Mouse (Mus musculus): Measurements from ENCODE around the gene Fgfr2. TPM values are rescaled to one million over a fixed set of nuclear protein-coding genes. Genes with fewer than 3 reads are reported as not detected.

Fgfr2 gene
- polyA plus RNA-seq, 1 experiment from 2014 or later = 34.1 TPM

DNA sequence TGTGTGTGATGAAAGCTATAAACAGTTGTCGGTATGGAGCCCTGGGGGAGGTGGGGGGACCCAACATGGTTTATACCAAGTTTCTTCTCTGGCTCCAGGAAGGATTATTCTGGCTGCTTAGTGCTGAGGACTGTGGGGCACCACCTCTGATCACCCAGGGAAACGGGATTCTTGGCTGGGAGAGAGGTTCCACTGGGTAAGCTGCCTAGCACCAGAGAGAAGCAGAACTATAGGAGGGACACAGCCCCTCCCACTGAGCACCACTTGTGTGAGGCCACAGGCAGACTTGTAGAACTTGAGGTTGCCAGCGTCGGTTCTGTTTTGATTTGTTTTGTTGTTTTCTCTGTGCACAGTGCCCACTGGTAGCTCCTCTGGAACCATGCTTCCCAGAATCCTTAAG is 269.2 kb downstream of the Fgfr2 start:
- ATAC-seq (ENCODE audit: insufficient number of reproducible peaks, low FRiP score) = no peak

DNA sequence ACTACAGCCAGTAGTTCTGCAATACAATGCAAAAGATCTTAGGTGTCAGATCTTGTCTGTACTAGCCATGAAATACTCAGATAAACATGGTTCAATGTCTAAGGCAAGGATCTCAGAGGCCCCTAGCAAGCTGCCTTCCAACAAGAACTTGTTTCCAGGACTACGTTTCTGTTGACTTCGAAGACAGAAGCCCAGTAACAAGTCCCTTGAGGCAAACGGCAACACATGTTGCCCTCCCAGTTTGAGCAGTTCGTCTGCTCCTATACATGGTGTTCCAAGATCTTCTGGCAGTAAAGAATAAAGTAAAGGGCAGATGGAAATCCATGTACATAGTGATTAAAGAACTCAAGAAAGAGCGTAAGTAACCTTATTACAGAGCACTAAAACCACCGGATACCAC is 269.8 kb downstream of the Fgfr2 start:
- Histone ChIP-seq H3K27ac (ENCODE audit: poor library complexity, severe bottlenecking) (no peak overlapping the region), H3K4me3 (no peak overlapping the region), H3K9me3 (replicated peaks) (no peaks in the 10 kb centered on the region), H3K27me3 (replicated peaks) (no peaks in the 10 kb centered on the region), H3K4me1 (replicated peaks) (peaks cover 5% of the 10 kb centered on the region; the same call in 1 of the 2 replicates), H3K36me3 (peaks cover 19% of the 10 kb centered on the region), H3K9ac (no peak overlapping the region), H3K4me2 (no peak overlapping the region)
- no peak for ATAC-seq (ENCODE audit: insufficient number of reproducible peaks, low FRiP score)
- WGBS = 87% methylated on average over 6 of the region's 6 CpGs

More for the DNA sequence above, 269.2 kb downstream of the Fgfr2 start:
- H3K9me3 ChIP-seq (replicated peaks) = no peaks in the 10 kb centered on the region
- no peak overlapping the region for H3K27ac ChIP-seq (ENCODE audit: poor library complexity, severe bottlenecking)
- no peak overlapping the region for H3K9ac ChIP-seq
- peaks cover 14% of the 10 kb centered on the region for H3K36me3 ChIP-seq
- no peak overlapping the region for H3K4me2 ChIP-seq
- 72% methylated on average over 4 of the region's 4 CpGs for WGBS
- no peaks in the 10 kb centered on the region for H3K27me3 ChIP-seq (replicated peaks)
- H3K4me3 ChIP-seq = no peak overlapping the region
- H3K4me1 ChIP-seq (replicated peaks) = peaks cover 5% of the 10 kb centered on the region; the same call in 1 of the 2 replicates

DNA sequence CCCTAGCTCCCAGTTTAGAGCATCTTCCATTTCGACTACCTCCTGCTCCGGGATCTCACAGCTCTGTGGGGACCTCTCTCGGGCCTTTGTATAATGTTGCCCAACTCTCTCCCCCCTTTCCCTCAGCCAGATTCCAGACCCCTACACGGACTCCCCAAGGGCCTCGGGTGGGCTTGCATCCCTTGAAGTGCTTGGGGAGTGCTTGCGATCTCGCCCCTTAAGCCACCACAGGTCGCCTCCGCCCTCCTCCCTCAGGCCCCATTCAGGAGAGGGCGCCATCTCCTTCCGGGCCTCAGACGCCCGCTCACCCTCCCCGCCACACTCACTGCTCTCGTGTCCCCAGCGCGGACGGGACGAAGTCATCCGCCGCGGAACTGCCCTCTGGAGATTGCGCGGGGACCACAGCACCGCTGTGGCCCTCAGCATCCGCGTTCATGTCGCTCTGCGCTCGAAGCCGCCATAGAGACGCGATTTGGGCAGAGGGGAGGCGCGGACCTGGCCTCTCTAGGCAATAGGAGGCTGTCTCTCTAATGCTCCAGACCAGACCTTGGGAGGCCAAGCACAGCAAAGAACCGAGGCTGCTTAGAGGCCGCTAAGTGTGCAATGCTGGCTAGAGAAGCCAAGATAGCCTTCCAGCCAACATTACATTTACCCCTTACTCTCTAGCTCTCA is 270.8 kb downstream of the Fgfr2 start, which contains the start of gene Eef1akmt2:
TSS of gene Eef1akmt2 (minus strand) at position 501 of the 672 bp plus-strand sequence.
- H3K27me3 ChIP-seq (replicated peaks) = no peaks in the 10 kb centered on the region
- peaks cover 27% of the 10 kb centered on the region for H3K36me3 ChIP-seq
- ATAC-seq (ENCODE audit: insufficient number of reproducible peaks, low FRiP score) = peak; percentile 92
- H3K9ac ChIP-seq = peak within 1 kb of the TSS; percentile 80
- under 1% methylated on average over 37 of the region's 37 CpGs for WGBS
- peak within 1 kb of the TSS; percentile 92 for H3K27ac ChIP-seq (ENCODE audit: poor library complexity, severe bottlenecking)
- H3K4me2 ChIP-seq = peak within 1 kb of the TSS; percentile 57
- no peaks in the 10 kb centered on the region for H3K9me3 ChIP-seq (replicated peaks)
- peaks cover 5% of the 10 kb centered on the region; the same call in 1 of the 2 replicates for H3K4me1 ChIP-seq (replicated peaks)
- H3K4me3 ChIP-seq = peak within 1 kb of the TSS; percentile 68

DNA sequence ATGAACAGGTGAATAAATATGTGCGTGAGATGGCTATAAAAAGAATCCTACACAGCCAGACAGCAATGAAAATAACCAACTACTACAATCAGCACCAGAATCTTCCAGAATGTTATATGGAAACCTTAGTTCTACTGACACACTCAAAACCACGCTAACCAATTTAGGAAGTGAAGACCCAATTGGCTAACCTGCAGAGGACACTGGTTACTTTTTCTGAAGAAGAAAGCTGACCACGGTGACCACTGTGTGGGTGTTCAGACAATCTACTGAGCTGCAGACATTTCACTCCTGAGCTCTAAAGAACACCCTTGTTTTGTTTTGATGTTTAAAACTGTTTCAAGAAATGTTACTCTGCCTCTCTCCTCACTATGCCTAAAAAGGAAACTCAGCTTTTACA is 280.0 kb downstream of the Fgfr2 start:
- H3K27ac ChIP-seq (ENCODE audit: poor library complexity, severe bottlenecking) = no peak overlapping the region
- no peaks in the 10 kb centered on the region for H3K9me3 ChIP-seq (replicated peaks)
- no peak for ATAC-seq (ENCODE audit: insufficient number of reproducible peaks, low FRiP score)
- 90% methylated on average over 3 of the region's 3 CpGs for WGBS
- no peak overlapping the region for H3K9ac ChIP-seq
- no peak overlapping the region for H3K4me2 ChIP-seq
- H3K36me3 ChIP-seq = peaks cover 23% of the 10 kb centered on the region
- no peak overlapping the region for H3K4me3 ChIP-seq
- peaks cover 4% of the 10 kb centered on the region for H3K4me1 ChIP-seq (replicated peaks)
- no peaks in the 10 kb centered on the region for H3K27me3 ChIP-seq (replicated peaks)

DNA sequence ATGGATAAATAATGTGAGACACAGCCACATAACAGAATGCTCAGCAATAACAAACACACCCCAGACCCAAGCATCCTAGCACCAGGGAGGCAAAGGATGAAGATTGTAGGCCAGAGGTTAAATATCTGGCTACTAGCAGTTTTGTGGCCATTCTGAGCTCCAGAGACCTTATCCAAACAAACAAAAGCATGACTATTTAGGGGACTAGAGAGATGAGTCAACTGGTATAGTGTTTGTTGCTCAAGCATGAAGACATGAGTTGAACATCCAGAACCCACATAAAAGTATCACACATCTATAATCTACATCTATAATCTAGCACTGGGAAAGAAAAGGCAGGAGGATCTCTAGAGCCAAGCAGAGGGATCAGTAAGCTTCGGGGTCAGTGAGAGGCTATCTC is 280.7 kb downstream of the Fgfr2 start:
- H3K9ac ChIP-seq = no peak overlapping the region
- H3K4me2 ChIP-seq = no peak overlapping the region
- no peak for ATAC-seq (ENCODE audit: insufficient number of reproducible peaks, low FRiP score)
- H3K27ac ChIP-seq (ENCODE audit: poor library complexity, severe bottlenecking) = no peak overlapping the region; the same call in 1 of the 2 replicates
- no peaks in the 10 kb centered on the region for H3K27me3 ChIP-seq (replicated peaks)
- peaks cover 18% of the 10 kb centered on the region for H3K36me3 ChIP-seq
- H3K9me3 ChIP-seq (replicated peaks) = no peaks in the 10 kb centered on the region
- H3K4me3 ChIP-seq = no peak overlapping the region
- WGBS = 72% methylated on average over 1 of the region's 1 CpGs
- peaks cover 4% of the 10 kb centered on the region for H3K4me1 ChIP-seq (replicated peaks)

DNA sequence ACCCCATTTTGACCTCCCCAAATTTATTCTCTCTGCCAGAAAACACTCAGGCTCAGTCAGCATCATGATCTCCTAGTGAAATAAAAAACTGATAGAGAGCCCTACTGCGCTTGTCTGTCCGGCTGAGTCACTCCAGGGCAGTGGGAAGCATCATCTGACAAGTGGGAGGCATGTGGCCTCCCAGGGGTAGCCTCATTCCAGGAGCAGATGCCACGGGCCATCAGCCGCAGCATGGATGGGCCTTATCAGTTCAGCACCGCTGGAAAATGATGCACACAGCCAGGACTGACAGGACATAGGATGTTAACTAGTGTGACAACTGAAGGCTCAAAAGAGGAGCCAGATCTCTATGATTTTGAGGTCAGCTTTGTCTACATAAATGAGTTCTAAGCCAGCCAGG is 281.9 kb downstream of the Fgfr2 start:
- no peak overlapping the region for H3K4me3 ChIP-seq
- no peaks in the 10 kb centered on the region for H3K27me3 ChIP-seq (replicated peaks)
- H3K9me3 ChIP-seq (replicated peaks) = no peaks in the 10 kb centered on the region
- peaks cover 4% of the 10 kb centered on the region for H3K4me1 ChIP-seq (replicated peaks)
- no peak overlapping the region for H3K27ac ChIP-seq (ENCODE audit: poor library complexity, severe bottlenecking)
- H3K36me3 ChIP-seq = peaks cover 15% of the 10 kb centered on the region
- 22% methylated on average over 5 of the region's 5 CpGs for WGBS
- no peak for ATAC-seq (ENCODE audit: insufficient number of reproducible peaks, low FRiP score)
- no peak overlapping the region for H3K4me2 ChIP-seq
- H3K9ac ChIP-seq = peak overlapping the region; percentile 50; the same call in 1 of the 2 replicates

DNA sequence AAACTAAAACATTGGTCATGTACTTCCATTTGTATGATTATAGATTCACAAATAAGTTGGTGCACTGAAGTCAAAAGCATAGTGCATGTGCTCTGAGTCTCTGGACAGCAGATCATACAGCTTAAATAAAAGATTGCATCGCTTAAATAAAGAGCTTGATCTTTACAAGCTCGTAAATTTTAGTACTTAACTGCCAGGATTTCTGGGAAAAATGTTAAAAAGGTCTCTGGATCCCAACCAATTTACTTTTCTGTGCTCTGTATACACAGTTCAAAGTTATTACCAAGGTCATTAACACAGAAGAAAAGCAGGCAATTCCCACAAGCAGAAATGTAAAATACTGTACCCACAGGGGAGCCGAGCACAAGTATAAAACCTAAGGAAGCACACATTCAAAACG is 292.2 kb downstream of the Fgfr2 start:
- H3K9ac ChIP-seq = no peak overlapping the region
- H3K9me3 ChIP-seq (replicated peaks) = no peaks in the 10 kb centered on the region
- H3K4me3 ChIP-seq = no peak overlapping the region
- no peaks in the 10 kb centered on the region for H3K27me3 ChIP-seq (replicated peaks)
- peaks cover 50% of the 10 kb centered on the region for H3K36me3 ChIP-seq
- H3K4me1 ChIP-seq (replicated peaks) = no peaks in the 10 kb centered on the region
- WGBS = 84% methylated on average over 4 of the region's 4 CpGs
- ATAC-seq (ENCODE audit: insufficient number of reproducible peaks, low FRiP score) = no peak
- H3K4me2 ChIP-seq = no peak overlapping the region
- H3K27ac ChIP-seq (ENCODE audit: poor library complexity, severe bottlenecking) = no peak overlapping the region

DNA sequence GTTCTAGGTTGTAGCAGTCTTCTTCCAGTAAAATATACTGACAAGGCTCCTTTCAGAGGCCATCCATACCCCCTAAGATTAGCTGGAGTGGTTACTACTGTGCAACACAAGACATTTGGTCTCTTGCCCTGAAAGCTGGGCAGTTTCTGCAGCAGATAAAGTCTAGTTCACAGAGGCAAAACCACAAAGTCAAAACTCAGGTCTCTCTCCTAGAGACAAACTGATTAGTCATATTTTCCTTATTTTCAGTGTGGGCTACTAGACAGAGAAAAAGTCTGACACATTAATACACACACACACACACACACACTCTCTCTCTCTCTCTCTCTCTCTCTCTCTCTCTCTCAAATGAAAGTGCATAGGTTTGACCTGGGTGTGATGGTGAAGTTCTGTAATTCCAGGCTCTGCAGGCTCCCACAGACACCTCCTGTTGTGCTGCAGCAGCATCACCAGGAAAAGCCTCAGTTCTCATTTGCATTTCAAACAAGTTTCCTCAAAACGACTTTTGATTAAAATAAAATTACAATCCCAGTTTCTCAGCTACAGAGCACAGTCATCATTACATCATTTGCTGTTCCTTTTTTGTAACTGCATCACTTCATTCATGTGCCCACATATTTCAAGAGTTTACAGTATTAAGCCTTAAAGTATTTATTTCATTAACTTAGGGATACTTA is 298.7 kb downstream of the Fgfr2 start:
- H3K36me3 ChIP-seq = peaks cover 31% of the 10 kb centered on the region
- no peak overlapping the region for H3K27ac ChIP-seq (ENCODE audit: poor library complexity, severe bottlenecking)
- H3K4me2 ChIP-seq = no peak overlapping the region
- no peaks in the 10 kb centered on the region for H3K27me3 ChIP-seq (replicated peaks)
- no peak overlapping the region for H3K4me3 ChIP-seq
- H3K4me1 ChIP-seq (replicated peaks) = no peaks in the 10 kb centered on the region
- 25% methylated on average over 1 of the region's 1 CpGs for WGBS
- no peaks in the 10 kb centered on the region for H3K9me3 ChIP-seq (replicated peaks)
- no peak overlapping the region for H3K9ac ChIP-seq
- ATAC-seq (ENCODE audit: insufficient number of reproducible peaks, low FRiP score) = no peak

DNA sequence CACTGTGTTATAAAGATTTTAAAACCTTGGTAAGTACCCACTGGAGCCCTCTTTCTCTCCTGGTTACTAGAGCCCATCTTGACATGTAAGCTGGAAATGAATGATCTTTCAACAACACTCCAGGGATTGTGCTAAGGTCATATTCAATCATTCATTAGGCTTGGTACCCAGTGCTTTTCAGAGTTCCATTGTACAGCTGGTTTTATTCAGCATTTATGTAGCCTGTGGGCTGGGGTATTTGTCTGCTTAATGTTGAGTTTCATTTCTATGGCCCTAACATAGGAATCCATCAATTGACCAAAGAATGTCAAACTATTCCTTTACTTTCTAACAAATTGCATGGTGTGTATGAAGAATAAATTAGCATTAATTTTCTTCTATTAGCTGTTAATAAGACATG is 299.3 kb downstream of the Fgfr2 start:
- H3K9ac ChIP-seq = no peak overlapping the region
- no peaks in the 10 kb centered on the region for H3K27me3 ChIP-seq (replicated peaks)
- H3K4me2 ChIP-seq = no peak overlapping the region
- H3K9me3 ChIP-seq (replicated peaks) = no peaks in the 10 kb centered on the region
- peaks cover 31% of the 10 kb centered on the region for H3K36me3 ChIP-seq
- ATAC-seq (ENCODE audit: insufficient number of reproducible peaks, low FRiP score) = no peak
- H3K4me3 ChIP-seq = no peak overlapping the region
- H3K27ac ChIP-seq (ENCODE audit: poor library complexity, severe bottlenecking) = no peak overlapping the region
- no peaks in the 10 kb centered on the region for H3K4me1 ChIP-seq (replicated peaks)

DNA sequence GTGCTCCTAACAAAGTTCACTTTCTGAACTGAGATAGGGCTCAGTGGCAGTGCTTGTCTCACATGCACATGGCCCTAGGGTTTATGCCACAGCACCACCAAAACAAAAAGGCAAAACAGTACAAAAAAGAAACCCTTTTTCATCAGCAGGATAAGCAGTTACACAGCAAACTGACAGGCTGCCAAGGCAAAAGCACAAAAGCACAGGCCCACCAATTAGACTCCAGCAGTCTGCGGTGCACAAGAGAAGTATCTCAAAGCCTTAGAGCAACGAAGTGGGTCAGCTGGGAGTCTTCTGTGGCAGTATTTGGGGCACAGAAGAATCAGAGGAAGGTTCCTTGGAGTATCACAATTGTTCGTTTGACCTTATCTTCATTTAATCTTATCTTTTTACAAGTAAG is 302.5 kb downstream of the Fgfr2 start:
- no peak overlapping the region for H3K4me3 ChIP-seq
- H3K4me1 ChIP-seq (replicated peaks) = no peaks in the 10 kb centered on the region
- H3K4me2 ChIP-seq = no peak overlapping the region
- ATAC-seq (ENCODE audit: insufficient number of reproducible peaks, low FRiP score) = no peak
- WGBS = 68% methylated on average over 3 of the region's 3 CpGs
- H3K9ac ChIP-seq = no peak overlapping the region
- H3K9me3 ChIP-seq (replicated peaks) = no peaks in the 10 kb centered on the region
- H3K27ac ChIP-seq (ENCODE audit: poor library complexity, severe bottlenecking) = no peak overlapping the region
- no peaks in the 10 kb centered on the region for H3K27me3 ChIP-seq (replicated peaks)
- peaks cover 14% of the 10 kb centered on the region; the same call in 1 of the 2 replicates for H3K36me3 ChIP-seq

DNA sequence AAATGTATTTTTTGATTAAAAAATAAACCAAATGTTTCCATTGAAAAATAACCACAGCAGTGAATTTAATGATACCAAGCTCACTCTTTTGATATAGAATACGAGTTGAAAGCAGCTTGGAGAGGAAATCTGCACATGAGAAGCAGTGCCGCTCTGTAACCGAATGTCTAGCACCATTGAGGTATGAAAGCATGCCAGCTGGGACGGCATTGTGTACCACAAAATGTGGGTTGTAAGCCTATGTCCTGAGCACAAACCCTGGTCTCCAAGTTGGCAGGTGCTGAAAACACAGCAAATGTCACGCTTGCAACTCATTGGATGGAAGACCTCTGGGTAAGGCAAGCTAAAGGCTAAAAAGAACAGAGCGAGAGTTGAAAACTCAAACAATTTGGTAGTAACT is 306.1 kb downstream of the Fgfr2 start:
- 89% methylated on average over 6 of the region's 6 CpGs for WGBS
- Histone ChIP-seq H3K27ac (ENCODE audit: poor library complexity, severe bottlenecking) (no peak overlapping the region), H3K4me3 (no peak overlapping the region), H3K4me2 (no peak overlapping the region), H3K9ac (no peak overlapping the region), H3K27me3 (replicated peaks) (no peaks in the 10 kb centered on the region), H3K4me1 (replicated peaks) (peaks cover 3% of the 10 kb centered on the region), H3K9me3 (replicated peaks) (no peaks in the 10 kb centered on the region), H3K36me3 (peaks cover 9% of the 10 kb centered on the region; the same call in 1 of the 2 replicates)
- no peak for ATAC-seq (ENCODE audit: insufficient number of reproducible peaks, low FRiP score)
